Mouse (Mus musculus): ENCODE data around the gene Mrgprf. TPM values are rescaled to one million over a fixed set of nuclear protein-coding genes. Genes with fewer than 3 reads are reported as not detected.

The Mrgprf gene
- polyA plus RNA-seq, 1 experiment from 2014 or later, result 2.2 TPM

- no peaks in the 10 kb centered on the region for H3K9me3 ChIP-seq (replicated peaks)
- no peak for ATAC-seq (ENCODE audit: low FRiP score)
- no peak overlapping the region for H3K4me3 ChIP-seq (replicated peaks)
- no peak overlapping the region for H3K4me2 ChIP-seq
- no peak overlapping the region for H3K27ac ChIP-seq (replicated peaks)
- no peaks in the 10 kb centered on the region for H3K4me1 ChIP-seq
- H3K36me3 ChIP-seq, result no peaks in the 10 kb centered on the region
- no peak overlapping the region for H3K9ac ChIP-seq (replicated peaks)
- H3K27me3 ChIP-seq (replicated peaks), result no peaks in the 10 kb centered on the region
- 64% methylated on average over 3 of the region's 3 CpGs for WGBS
These were observed 18.9 kb downstream of the Mrgprf start for GRCm38 (mm10) chr7:145319481-145319880.

GRCm38 (mm10) chr7:145323607-145324006 is 23.0 kb downstream of the Mrgprf start:
- Histone ChIP-seq H3K9me3 (replicated peaks) (no peaks in the 10 kb centered on the region), H3K4me3 (replicated peaks) (no peak overlapping the region), H3K4me2 (no peak overlapping the region), H3K27me3 (replicated peaks) (no peaks in the 10 kb centered on the region), H3K4me1 (no peaks in the 10 kb centered on the region), H3K36me3 (no peaks in the 10 kb centered on the region), H3K27ac (replicated peaks) (no peak overlapping the region), H3K9ac (replicated peaks) (no peak overlapping the region)
- ATAC-seq (ENCODE audit: low FRiP score), result no peak
- 44% methylated on average over 4 of the region's 4 CpGs for WGBS

GRCm38 (mm10) chr7:145325697-145326096 is 25.1 kb downstream of the Mrgprf start:
- no peak for ATAC-seq (ENCODE audit: low FRiP score)
- Histone ChIP-seq H3K9me3 (replicated peaks) (no peaks in the 10 kb centered on the region), H3K27ac (replicated peaks) (no peak overlapping the region), H3K36me3 (no peaks in the 10 kb centered on the region), H3K27me3 (replicated peaks) (no peaks in the 10 kb centered on the region), H3K9ac (replicated peaks) (no peak overlapping the region), H3K4me2 (no peak overlapping the region), H3K4me3 (replicated peaks) (no peak overlapping the region), H3K4me1 (no peaks in the 10 kb centered on the region)
- WGBS, result 50% methylated on average over 2 of the region's 2 CpGs

DNA sequence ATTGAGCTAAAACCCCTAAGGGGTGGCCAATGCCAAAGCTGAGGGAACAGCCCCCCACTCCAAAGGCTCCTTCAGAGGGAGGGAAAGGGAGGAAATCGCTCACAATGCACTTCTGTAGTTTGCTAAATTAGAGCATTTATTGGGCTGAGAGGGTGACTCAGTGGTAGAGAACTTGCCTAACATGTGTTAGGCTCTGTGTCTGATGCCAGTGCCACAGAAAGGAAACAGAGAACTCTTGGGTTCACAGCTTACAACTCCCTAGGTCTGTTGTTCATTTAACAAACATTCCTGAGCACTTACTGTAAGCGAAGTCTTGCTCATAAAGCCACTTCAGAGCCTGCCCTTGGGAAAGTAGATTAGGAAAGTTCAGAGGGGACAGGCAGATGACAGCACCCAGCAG is 29.4 kb downstream of the Mrgprf start:
- H3K4me2 ChIP-seq, result no peak overlapping the region
- no peak overlapping the region for H3K4me3 ChIP-seq (replicated peaks)
- no peak for ATAC-seq (ENCODE audit: low FRiP score)
- no peaks in the 10 kb centered on the region for H3K9me3 ChIP-seq (replicated peaks)
- H3K27ac ChIP-seq (replicated peaks), result no peak overlapping the region
- no peak overlapping the region for H3K9ac ChIP-seq (replicated peaks)
- no peaks in the 10 kb centered on the region for H3K36me3 ChIP-seq
- WGBS, result 77% methylated on average over 2 of the region's 2 CpGs
- H3K27me3 ChIP-seq (replicated peaks), result no peaks in the 10 kb centered on the region
- 0 out of 2 replicates have a peak, but pooled peaks cover 2% of the 10 kb centered on the region for H3K4me1 ChIP-seq

- no peak overlapping the region for H3K27ac ChIP-seq (replicated peaks)
- no peak overlapping the region for H3K4me2 ChIP-seq
- ATAC-seq (ENCODE audit: low FRiP score), result no peak
- no peaks in the 10 kb centered on the region for H3K36me3 ChIP-seq
- 0 out of 2 replicates have a peak, but pooled peaks cover 6% of the 10 kb centered on the region for H3K4me1 ChIP-seq
- no peaks in the 10 kb centered on the region for H3K27me3 ChIP-seq (replicated peaks)
- no peak overlapping the region for H3K4me3 ChIP-seq (replicated peaks)
- H3K9ac ChIP-seq (replicated peaks), result no peak overlapping the region
- no peaks in the 10 kb centered on the region for H3K9me3 ChIP-seq (replicated peaks)
- WGBS, result 86% methylated on average over 2 of the region's 2 CpGs
These were observed 30.0 kb downstream of the Mrgprf start for GRCm38 (mm10) chr7:145330641-145331040.

GRCm38 (mm10) chr7:145332376-145333041 is 31.9 kb downstream of the Mrgprf start:
- Histone ChIP-seq H3K4me1 (0 out of 2 replicates have a peak, but pooled peaks cover 6% of the 10 kb centered on the region), H3K27me3 (replicated peaks) (no peaks in the 10 kb centered on the region), H3K9ac (replicated peaks) (no peak overlapping the region), H3K36me3 (no peaks in the 10 kb centered on the region), H3K9me3 (replicated peaks) (no peaks in the 10 kb centered on the region), H3K4me2 (no peak overlapping the region), H3K4me3 (replicated peaks) (no peak overlapping the region), H3K27ac (replicated peaks) (no peak overlapping the region)
- WGBS, result 48% methylated on average over 1 of the region's 1 CpGs
- ATAC-seq (ENCODE audit: low FRiP score), result no peak

DNA sequence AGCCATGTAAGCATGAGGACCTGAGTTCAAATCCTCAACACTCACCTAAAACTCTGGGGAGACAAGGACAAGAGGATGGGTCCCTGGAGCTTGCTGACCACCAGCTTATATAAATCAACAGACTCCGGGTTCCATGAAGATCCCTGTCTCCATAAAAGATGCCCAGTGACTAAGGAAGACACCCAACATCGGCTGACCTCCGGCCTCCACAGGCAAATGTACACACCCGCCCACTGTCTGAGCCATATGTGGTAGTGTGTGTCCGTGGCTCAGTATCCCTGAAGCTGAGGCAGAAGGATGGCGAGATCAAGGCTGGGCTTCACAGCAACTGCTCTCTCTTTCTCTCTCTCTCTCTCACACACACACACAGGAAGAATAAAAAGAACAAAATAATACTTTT is 33.3 kb downstream of the Mrgprf start:
- Histone ChIP-seq H3K27ac (replicated peaks) (no peak overlapping the region), H3K4me3 (replicated peaks) (no peak overlapping the region), H3K9ac (replicated peaks) (no peak overlapping the region), H3K4me2 (no peak overlapping the region), H3K4me1 (0 out of 2 replicates have a peak, but pooled peaks cover 6% of the 10 kb centered on the region), H3K36me3 (no peaks in the 10 kb centered on the region), H3K9me3 (replicated peaks) (no peaks in the 10 kb centered on the region), H3K27me3 (replicated peaks) (no peaks in the 10 kb centered on the region)
- 89% methylated on average over 6 of the region's 6 CpGs for WGBS
- ATAC-seq (ENCODE audit: low FRiP score), result no peak

- no peaks in the 10 kb centered on the region for H3K27me3 ChIP-seq (replicated peaks)
- H3K9ac ChIP-seq (replicated peaks), result no peak overlapping the region
- H3K4me3 ChIP-seq (replicated peaks), result no peak overlapping the region
- H3K4me1 ChIP-seq, result 0 out of 2 replicates have a peak, but pooled peaks cover 6% of the 10 kb centered on the region
- 62% methylated on average over 4 of the region's 4 CpGs for WGBS
- no peak overlapping the region for H3K4me2 ChIP-seq
- H3K36me3 ChIP-seq, result no peaks in the 10 kb centered on the region
- H3K27ac ChIP-seq (replicated peaks), result no peak overlapping the region
- ATAC-seq (ENCODE audit: low FRiP score), result no peak
- no peaks in the 10 kb centered on the region for H3K9me3 ChIP-seq (replicated peaks)
These were observed 33.9 kb downstream of the Mrgprf start for GRCm38 (mm10) chr7:145334428-145335027.

DNA sequence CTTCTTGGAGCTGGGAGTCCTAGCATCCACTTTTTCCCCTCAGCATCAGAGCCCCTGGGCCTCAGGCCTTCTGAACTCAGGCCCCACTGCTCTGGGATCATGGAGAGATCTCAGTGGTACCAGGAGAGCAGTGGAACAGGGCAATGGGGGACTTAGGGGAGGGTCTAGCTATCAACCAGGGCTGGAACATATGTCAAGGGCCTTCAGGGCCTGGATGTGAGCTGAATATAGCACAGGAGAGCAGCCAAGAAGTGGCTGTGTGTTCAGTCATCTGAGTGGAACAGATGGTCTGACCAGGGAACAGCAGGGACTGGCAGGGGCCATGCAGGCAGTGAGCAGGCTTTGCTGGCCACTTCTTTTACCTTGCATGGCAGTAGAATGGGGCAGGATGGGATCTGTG is 34.6 kb downstream of the Mrgprf start:
- H3K27me3 ChIP-seq (replicated peaks), result no peaks in the 10 kb centered on the region
- H3K27ac ChIP-seq (replicated peaks), result no peak overlapping the region
- 0 out of 2 replicates have a peak, but pooled peaks cover 6% of the 10 kb centered on the region for H3K4me1 ChIP-seq
- 0 out of 2 replicates have a peak, but pooled peaks have one; percentile 31 for ATAC-seq (ENCODE audit: low FRiP score)
- no peaks in the 10 kb centered on the region for H3K9me3 ChIP-seq (replicated peaks)
- H3K4me3 ChIP-seq (replicated peaks), result no peak overlapping the region
- H3K9ac ChIP-seq (replicated peaks), result no peak overlapping the region
- H3K4me2 ChIP-seq, result no peak overlapping the region
- no peaks in the 10 kb centered on the region for H3K36me3 ChIP-seq

DNA sequence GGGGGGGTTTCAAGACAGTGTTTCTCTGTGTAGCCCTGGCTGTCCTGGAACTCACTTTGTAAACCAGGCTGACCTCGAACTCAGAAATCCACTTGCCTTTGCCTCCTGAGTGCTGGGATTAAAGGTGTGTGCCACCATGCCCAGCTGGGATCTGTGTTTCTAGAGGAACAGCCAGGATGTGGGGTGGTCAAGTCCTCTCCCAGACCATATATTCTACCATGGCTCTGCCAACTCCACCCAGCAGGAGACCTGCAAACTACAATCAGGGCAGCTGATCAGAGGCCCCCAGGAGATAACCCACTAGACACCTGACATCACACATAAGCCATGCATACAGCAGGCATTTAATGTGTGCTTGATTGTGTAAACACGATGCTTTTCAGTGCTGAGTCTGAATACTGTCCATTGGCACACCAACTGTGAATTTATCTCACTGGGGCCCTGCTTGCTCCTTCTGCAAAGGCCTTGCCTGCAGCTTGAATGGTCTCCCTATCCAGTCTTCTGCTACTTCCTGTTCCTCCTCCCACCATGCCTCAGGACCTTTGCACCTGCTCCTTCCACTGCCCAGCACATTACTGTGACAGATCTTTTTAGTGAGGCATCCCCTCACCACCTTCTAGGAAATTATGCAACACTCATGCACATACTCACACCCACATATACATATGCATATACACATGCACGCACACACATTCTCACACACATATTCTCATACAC is 35.1 kb downstream of the Mrgprf start:
- Histone ChIP-seq H3K9me3 (replicated peaks) (no peaks in the 10 kb centered on the region), H3K4me2 (no peak overlapping the region), H3K27ac (replicated peaks) (no peak overlapping the region), H3K4me1 (0 out of 2 replicates have a peak, but pooled peaks cover 6% of the 10 kb centered on the region), H3K27me3 (replicated peaks) (no peaks in the 10 kb centered on the region), H3K9ac (replicated peaks) (no peak overlapping the region), H3K4me3 (replicated peaks) (no peak overlapping the region), H3K36me3 (no peaks in the 10 kb centered on the region)
- WGBS, result 86% methylated on average over 3 of the region's 3 CpGs
- ATAC-seq (ENCODE audit: low FRiP score), result no peak

DNA sequence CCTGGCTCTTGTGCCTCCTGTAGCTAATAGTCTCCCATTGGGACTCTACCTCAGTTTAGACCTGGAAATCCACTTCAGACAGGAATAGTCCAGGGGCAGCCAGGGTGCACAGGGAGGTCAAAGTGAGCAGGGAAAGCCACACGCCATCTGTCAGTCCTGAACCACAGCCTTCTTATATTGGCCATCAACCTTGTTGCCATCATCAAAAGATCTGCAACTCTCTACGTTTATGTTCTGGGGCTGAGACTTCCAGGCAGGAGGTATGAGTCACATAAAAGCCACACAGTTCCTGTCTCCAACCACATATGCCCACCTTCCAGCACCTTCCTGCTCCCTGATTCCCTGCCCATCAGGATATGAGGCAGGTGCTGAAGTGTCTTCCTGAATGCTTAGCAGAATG is 37.3 kb downstream of the Mrgprf start:
- 88% methylated on average over 2 of the region's 2 CpGs for WGBS
- H3K9ac ChIP-seq (replicated peaks), result no peak overlapping the region
- H3K36me3 ChIP-seq, result no peaks in the 10 kb centered on the region
- H3K4me1 ChIP-seq, result 0 out of 2 replicates have a peak, but pooled peaks cover 4% of the 10 kb centered on the region
- ATAC-seq (ENCODE audit: low FRiP score), result no peak
- H3K27me3 ChIP-seq (replicated peaks), result no peaks in the 10 kb centered on the region
- no peak overlapping the region for H3K4me2 ChIP-seq
- H3K27ac ChIP-seq (replicated peaks), result no peak overlapping the region
- no peak overlapping the region for H3K4me3 ChIP-seq (replicated peaks)
- no peaks in the 10 kb centered on the region for H3K9me3 ChIP-seq (replicated peaks)
